Mouse (Mus musculus): ENCODE measurements around the gene Eepd1. TPM values are rescaled to one million over a fixed set of nuclear protein-coding genes. Genes with fewer than 3 reads are reported as not detected.

The Eepd1 gene
- total and polyA plus RNA-seq, 2 experiments from 2014 or later, result 16.3 to 16.8 TPM

GRCm38 (mm10) chr9:25527359-25528038, 46.2 kb downstream of the Eepd1 start:
- Histone ChIP-seq H3K4me3 (ENCODE audit: low read depth, low read length) (no peak overlapping the region), H3K4me1 (ENCODE audit: insufficient read depth) (no peaks in the 10 kb centered on the region), H3K36me3 (ENCODE audit: insufficient read depth) (no peaks in the 10 kb centered on the region), H3K27ac (ENCODE audit: low read depth, low read length) (no peak overlapping the region; the same call in 1 of the 2 replicates), H3K9me3 (ENCODE audit: low read length) (no peaks in the 10 kb centered on the region), H3K4me2 (ENCODE audit: low read depth) (no peak overlapping the region), H3K27me3 (ENCODE audit: insufficient read depth, low read length) (no peaks in the 10 kb centered on the region), H3K9ac (no peak overlapping the region)
- no peak for TF ChIP-seq CTCF (IDR thresholded peaks at IDR 0.05; ENCODE audit: low read depth)
- DNase-seq (no peak), ATAC-seq (0 out of 2 replicates have a peak, but pooled peaks have one; percentile 6)
- WGBS, result 51% methylated on average over 7 of the region's 7 CpGs

GRCm38 (mm10) chr9:25531627-25532026, 50.3 kb downstream of the Eepd1 start:
- no peaks in the 10 kb centered on the region for H3K4me1 ChIP-seq (ENCODE audit: insufficient read depth)
- no peak overlapping the region for H3K4me2 ChIP-seq (ENCODE audit: low read depth)
- no peaks in the 10 kb centered on the region for H3K27me3 ChIP-seq (ENCODE audit: insufficient read depth, low read length)
- no peak overlapping the region for H3K27ac ChIP-seq (ENCODE audit: low read depth, low read length)
- no peak for TF ChIP-seq CTCF (IDR thresholded peaks at IDR 0.05; ENCODE audit: low read depth)
- no peak for ATAC-seq
- 13% methylated on average over 1 of the region's 1 CpGs for WGBS
- no peaks in the 10 kb centered on the region for H3K9me3 ChIP-seq (ENCODE audit: low read length)
- no peak overlapping the region for H3K9ac ChIP-seq
- DNase-seq, result no peak
- H3K4me3 ChIP-seq (ENCODE audit: low read depth, low read length), result no peak overlapping the region
- H3K36me3 ChIP-seq (ENCODE audit: insufficient read depth), result no peaks in the 10 kb centered on the region

- TF ChIP-seq CTCF (IDR thresholded peaks at IDR 0.05; ENCODE audit: low read depth), result no peak
- H3K36me3 ChIP-seq (ENCODE audit: insufficient read depth), result no peaks in the 10 kb centered on the region
- H3K4me3 ChIP-seq (ENCODE audit: low read depth, low read length), result no peak overlapping the region
- no peak for DNase-seq
- no peak overlapping the region for H3K4me2 ChIP-seq (ENCODE audit: low read depth)
- 58% methylated on average over 3 of the region's 3 CpGs for WGBS
- H3K27ac ChIP-seq (ENCODE audit: low read depth, low read length), result no peak overlapping the region
- H3K4me1 ChIP-seq (ENCODE audit: insufficient read depth), result no peaks in the 10 kb centered on the region
- ATAC-seq, result no peak
- no peaks in the 10 kb centered on the region for H3K9me3 ChIP-seq (ENCODE audit: low read length)
- no peak overlapping the region for H3K9ac ChIP-seq
- H3K27me3 ChIP-seq (ENCODE audit: insufficient read depth, low read length), result no peaks in the 10 kb centered on the region
Measured at GRCm38 (mm10) chr9:25532105-25532504, 50.8 kb downstream of the Eepd1 start.

DNA sequence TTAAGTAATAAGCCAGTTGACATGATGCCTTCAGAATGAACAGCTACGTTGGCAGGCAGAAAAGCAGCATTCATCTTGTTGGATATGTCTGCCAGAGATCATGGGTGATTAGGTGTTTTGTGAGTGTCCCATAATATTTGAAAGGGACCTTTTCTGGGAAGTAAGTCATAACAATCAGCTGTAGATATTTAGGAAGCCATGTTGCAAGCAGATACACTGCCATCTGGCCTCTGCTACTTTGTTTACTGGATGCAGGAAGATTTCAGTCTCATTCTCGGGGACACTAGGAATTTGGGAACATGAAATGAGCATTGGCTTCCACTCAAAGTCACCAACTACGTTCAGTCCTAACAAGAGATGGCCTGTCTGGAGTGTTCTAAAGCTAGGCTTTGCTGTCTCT, 54.1 kb downstream of the Eepd1 start:
- Histone ChIP-seq H3K36me3 (ENCODE audit: insufficient read depth) (no peaks in the 10 kb centered on the region), H3K27ac (ENCODE audit: low read depth, low read length) (no peak overlapping the region), H3K9ac (no peak overlapping the region), H3K4me1 (ENCODE audit: insufficient read depth) (no peaks in the 10 kb centered on the region), H3K4me3 (ENCODE audit: low read depth, low read length) (no peak overlapping the region), H3K27me3 (ENCODE audit: insufficient read depth, low read length) (no peaks in the 10 kb centered on the region), H3K4me2 (ENCODE audit: low read depth) (no peak overlapping the region), H3K9me3 (ENCODE audit: low read length) (no peaks in the 10 kb centered on the region)
- TF ChIP-seq CTCF (IDR thresholded peaks at IDR 0.05; ENCODE audit: low read depth), result no peak
- no peak for ATAC-seq
- no peak for DNase-seq
- 56% methylated on average over 3 of the region's 3 CpGs for WGBS

DNA sequence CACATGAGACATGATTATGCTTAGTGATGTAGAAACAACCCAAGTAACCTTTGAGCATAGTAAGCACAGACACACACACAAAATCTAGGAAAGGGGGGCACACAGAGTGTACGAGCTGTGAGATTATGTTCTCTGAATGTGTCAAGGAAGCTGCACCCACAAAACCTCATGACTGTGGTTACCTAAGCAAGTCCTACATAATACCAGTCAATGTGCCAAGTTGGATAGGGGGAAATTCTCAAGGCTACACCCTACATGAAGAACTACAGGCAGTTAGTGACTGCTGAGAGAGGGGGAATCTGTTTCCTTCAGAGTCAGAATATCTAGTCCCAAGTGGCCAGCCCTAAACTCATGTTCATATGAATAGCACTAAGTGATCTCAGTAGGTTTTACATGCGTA, 58.1 kb downstream of the Eepd1 start:
- Histone ChIP-seq H3K4me2 (ENCODE audit: low read depth) (no peak overlapping the region), H3K27me3 (ENCODE audit: insufficient read depth, low read length) (no peaks in the 10 kb centered on the region), H3K9ac (no peak overlapping the region), H3K27ac (ENCODE audit: low read depth, low read length) (no peak overlapping the region), H3K36me3 (ENCODE audit: insufficient read depth) (no peaks in the 10 kb centered on the region), H3K9me3 (ENCODE audit: low read length) (no peaks in the 10 kb centered on the region), H3K4me3 (ENCODE audit: low read depth, low read length) (no peak overlapping the region), H3K4me1 (ENCODE audit: insufficient read depth) (no peaks in the 10 kb centered on the region)
- no peak for ATAC-seq
- no peak for TF ChIP-seq CTCF (IDR thresholded peaks at IDR 0.05; ENCODE audit: low read depth)
- WGBS, result 88% methylated on average over 2 of the region's 2 CpGs
- DNase-seq, result no peak

DNA sequence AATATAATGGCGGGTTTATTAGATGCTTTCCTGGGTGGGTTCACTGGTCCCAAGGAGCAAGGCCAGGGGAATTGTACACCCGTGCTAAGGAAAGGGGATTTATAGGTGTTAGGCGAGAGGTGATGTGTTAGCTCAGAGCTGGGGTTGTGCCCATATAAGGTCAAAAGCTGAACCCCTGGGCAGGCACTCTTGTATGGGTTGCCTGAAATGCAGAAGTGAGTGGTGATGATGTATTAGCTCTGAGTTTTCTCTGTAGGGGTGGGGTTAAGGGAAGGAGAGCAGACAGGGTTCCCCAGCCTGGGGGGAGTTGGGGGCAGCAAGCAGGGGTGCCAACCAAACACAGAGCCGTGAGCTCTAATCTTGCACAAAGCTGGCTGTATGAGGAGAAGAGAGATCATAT, 60.0 kb downstream of the Eepd1 start:
- no peak for TF ChIP-seq CTCF (IDR thresholded peaks at IDR 0.05; ENCODE audit: low read depth)
- 89% methylated on average over 4 of the region's 4 CpGs for WGBS
- ATAC-seq, result no peak

DNA sequence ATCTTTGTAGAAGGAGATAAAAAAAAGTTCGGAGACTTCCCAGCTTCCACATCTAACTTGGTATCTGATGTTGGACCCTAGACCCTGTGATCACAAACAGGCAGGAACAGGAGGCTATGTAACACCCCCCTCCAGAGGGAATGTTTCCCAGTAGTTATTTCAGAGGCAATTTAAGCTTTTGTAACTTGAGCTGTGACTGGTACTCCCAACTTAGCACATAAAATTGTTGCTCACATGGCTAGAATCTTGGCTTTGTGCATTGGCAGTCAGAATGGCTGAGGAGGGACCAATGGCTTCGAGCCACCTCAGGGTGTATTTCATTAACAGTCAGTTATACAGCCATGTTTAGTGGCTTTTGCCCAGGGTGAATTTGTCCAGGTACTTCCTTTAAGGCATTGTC, 63.9 kb downstream of the Eepd1 start:
- Histone ChIP-seq H3K9ac (no peak overlapping the region), H3K27ac (ENCODE audit: low read depth, low read length) (no peak overlapping the region), H3K4me1 (ENCODE audit: insufficient read depth) (no peaks in the 10 kb centered on the region), H3K9me3 (ENCODE audit: low read length) (no peaks in the 10 kb centered on the region), H3K4me2 (ENCODE audit: low read depth) (no peak overlapping the region), H3K4me3 (ENCODE audit: low read depth, low read length) (no peak overlapping the region), H3K36me3 (ENCODE audit: insufficient read depth) (no peaks in the 10 kb centered on the region), H3K27me3 (ENCODE audit: insufficient read depth, low read length) (no peaks in the 10 kb centered on the region)
- ATAC-seq (no peak), DNase-seq (no peak)
- WGBS, result 84% methylated on average over 2 of the region's 2 CpGs
- TF ChIP-seq CTCF (IDR thresholded peaks at IDR 0.05; ENCODE audit: low read depth), result no peak

More for the DNA sequence above, 60.0 kb downstream of the Eepd1 start:
- DNase-seq, result no peak
- no peak overlapping the region for H3K4me2 ChIP-seq (ENCODE audit: low read depth)
- no peaks in the 10 kb centered on the region for H3K36me3 ChIP-seq (ENCODE audit: insufficient read depth)
- no peak overlapping the region for H3K27ac ChIP-seq (ENCODE audit: low read depth, low read length)
- H3K27me3 ChIP-seq (ENCODE audit: insufficient read depth, low read length), result no peaks in the 10 kb centered on the region
- H3K9me3 ChIP-seq (ENCODE audit: low read length), result no peaks in the 10 kb centered on the region
- H3K4me3 ChIP-seq (ENCODE audit: low read depth, low read length), result no peak overlapping the region
- H3K9ac ChIP-seq, result no peak overlapping the region
- no peaks in the 10 kb centered on the region for H3K4me1 ChIP-seq (ENCODE audit: insufficient read depth)
